Mouse (Mus musculus) fibroblast of lung, adult 2 months (primary cell): Measurements from ENCODE around the gene Dhrs9.
"Not testable (repeated sequence)": the region's sequence is repeated elsewhere in the genome, so short reads cannot be mapped to it uniquely, and the experiment has no call there.

Experiments
- DNase-seq: peaks from one replicate; pipeline ENCODE4 v3.0.0-alpha.2; 2011; ENCODE audit warnings: low read depth

Dhrs9 gene

GRCm38 (mm10) chr2:69380281-69380680, at the start of gene Dhrs9:
Gene Dhrs9, plus strand, starts transcription at chr2:69380445.
- DNase-seq: peak; percentile 91

- DNase-seq: not testable (repeated sequence)
Measured at GRCm38 (mm10) chr2:69331523-69331922, 48.7 kb upstream of the Dhrs9 start.

GRCm38 (mm10) chr2:69341506-69341905, 38.7 kb upstream of the Dhrs9 start:
- no peak for DNase-seq

- no peak for DNase-seq
Measured at GRCm38 (mm10) chr2:69342496-69343221, 37.6 kb upstream of the Dhrs9 start, which contains the start of gene Abcb11. Gene Abcb11, minus strand, starts transcription at chr2:69342616.

- not testable (repeated sequence) for DNase-seq
Measured at GRCm38 (mm10) chr2:69355402-69355801, 24.8 kb upstream of the Dhrs9 start.

GRCm38 (mm10) chr2:69364831-69365230, 15.4 kb upstream of the Dhrs9 start:
- no peak for DNase-seq

GRCm38 (mm10) chr2:69365275-69365674, 15.0 kb upstream of the Dhrs9 start:
- DNase-seq: no peak

- DNase-seq: no peak
Measured at GRCm38 (mm10) chr2:69376780-69377179, 3.5 kb upstream of the Dhrs9 start.

- DNase-seq: no peak
Measured at GRCm38 (mm10) chr2:69379801-69380200, 444 bp upstream of the Dhrs9 start.

GRCm38 (mm10) chr2:69381740-69382139, 1.5 kb downstream of the Dhrs9 start:
- DNase-seq: no peak

GRCm38 (mm10) chr2:69382838-69383237, 2.6 kb downstream of the Dhrs9 start:
- no peak for DNase-seq

GRCm38 (mm10) chr2:69386118-69386871, 6.0 kb downstream of the Dhrs9 start:
- no peak for DNase-seq

- no peak for DNase-seq
Measured at GRCm38 (mm10) chr2:69393947-69394346, 13.7 kb downstream of the Dhrs9 start.

GRCm38 (mm10) chr2:69395597-69396248, 15.5 kb downstream of the Dhrs9 start:
- DNase-seq: no peak

- no peak for DNase-seq
Measured at GRCm38 (mm10) chr2:69396760-69397435, 16.7 kb downstream of the Dhrs9 start.

GRCm38 (mm10) chr2:69400866-69401604, 20.8 kb downstream of the Dhrs9 start:
- peak; percentile 89 for DNase-seq

- DNase-seq: no peak
Measured at GRCm38 (mm10) chr2:69401891-69402290, 21.6 kb downstream of the Dhrs9 start.

GRCm38 (mm10) chr2:69402309-69402708, 22.1 kb downstream of the Dhrs9 start:
- no peak for DNase-seq

- DNase-seq: no peak
Measured at GRCm38 (mm10) chr2:69405692-69406091, 25.4 kb downstream of the Dhrs9 start.

GRCm38 (mm10) chr2:69414539-69414938, 34.3 kb downstream of the Dhrs9 start:
- DNase-seq: no peak

- no peak for DNase-seq
Measured at GRCm38 (mm10) chr2:69415070-69415469, 34.8 kb downstream of the Dhrs9 start.
